Mouse (Mus musculus) heart, adult 18-20 months (tissue): Measurements from ENCODE around the gene Prkcz. TPM values are rescaled to one million over a fixed set of nuclear protein-coding genes. Genes with fewer than 3 reads are reported as not detected.
"Not testable (repeated sequence)": the region's sequence is repeated elsewhere in the genome, so short reads cannot be mapped to it uniquely, and the experiment has no call there.

Experiments used
- DNase-seq, 2 experiments: peaks; one replicate each; pipeline ENCODE4 v3.0.0; 2021 to 2022; ENCODE audit warnings: mixed read lengths in 1 of 2
- total RNA-seq, 2 experiments: library from RNA; stranded (reverse); gene quantifications; 2 replicates each; pipeline ENCODE4 v1.2.3; 2021

Prkcz gene
- total RNA-seq, 2 experiments from 2014 or later, result 3.6 to 4.8 TPM

GRCm38 (mm10) chr4:155359560-155360464 is 1.3 kb downstream of the Prkcz start:
- DNase-seq, result no peak

GRCm38 (mm10) chr4:155357601-155358000 is 3.6 kb downstream of the Prkcz start:
- DNase-seq, result no peak

- DNase-seq, result no peak
These were observed 4.8 kb downstream of the Prkcz start for GRCm38 (mm10) chr4:155356354-155356753.

- DNase-seq, result no peak
These were observed 6.6 kb downstream of the Prkcz start for GRCm38 (mm10) chr4:155354546-155354945.

- no peak for DNase-seq
These were observed 7.1 kb downstream of the Prkcz start for GRCm38 (mm10) chr4:155354035-155354434.

GRCm38 (mm10) chr4:155352581-155352980 is 8.6 kb downstream of the Prkcz start:
- DNase-seq, result no peak

GRCm38 (mm10) chr4:155346350-155346749 is 14.8 kb downstream of the Prkcz start:
- no peak for DNase-seq

GRCm38 (mm10) chr4:155345608-155345953 is 15.6 kb downstream of the Prkcz start:
- DNase-seq, result peak; percentile 62 to 73

GRCm38 (mm10) chr4:155344716-155345607 is 16.2 kb downstream of the Prkcz start:
- peak in 1 of 2 experiments; percentile 14 for DNase-seq

GRCm38 (mm10) chr4:155344299-155344600 is 16.9 kb downstream of the Prkcz start:
- no peak for DNase-seq

GRCm38 (mm10) chr4:155343415-155344298 is 17.5 kb downstream of the Prkcz start:
- DNase-seq, result no peak

GRCm38 (mm10) chr4:155336284-155337050 is 24.7 kb downstream of the Prkcz start:
- no peak for DNase-seq

- no peak for DNase-seq
These were observed 28.9 kb downstream of the Prkcz start for GRCm38 (mm10) chr4:155332253-155332652.

- DNase-seq, result not testable (repeated sequence)
These were observed 32.8 kb downstream of the Prkcz start for GRCm38 (mm10) chr4:155328385-155328784.

GRCm38 (mm10) chr4:155325773-155326172 is 35.4 kb downstream of the Prkcz start:
- DNase-seq, result no peak

- DNase-seq, result no peak
These were observed 36.6 kb downstream of the Prkcz start for GRCm38 (mm10) chr4:155324511-155324910.

- DNase-seq, result no peak
These were observed 37.9 kb downstream of the Prkcz start for GRCm38 (mm10) chr4:155323081-155323795.

GRCm38 (mm10) chr4:155320281-155321244 is 40.6 kb downstream of the Prkcz start:
- DNase-seq, result peak; percentile 18 to 51

GRCm38 (mm10) chr4:155318266-155318665 is 42.9 kb downstream of the Prkcz start:
- DNase-seq, result no peak
